Mouse (Mus musculus): ENCODE results near the gene Haus3.

The Haus3 gene

GRCm38 (mm10) chr5:34168950-34169891 is at the start of gene Haus3, which contains the start of gene Poln:
Gene Haus3, minus strand, starts transcription at chr5:34169527.
Gene Poln, minus strand, starts transcription at chr5:34169448.
- DNase-seq (ENCODE audit: low spot score in 2 of 2) = peak; percentile 96 to 98

- no peak for DNase-seq (ENCODE audit: low spot score in 2 of 2)
These were observed 49.3 kb upstream of the Haus3 start for GRCm38 (mm10) chr5:34218672-34219071.

DNA sequence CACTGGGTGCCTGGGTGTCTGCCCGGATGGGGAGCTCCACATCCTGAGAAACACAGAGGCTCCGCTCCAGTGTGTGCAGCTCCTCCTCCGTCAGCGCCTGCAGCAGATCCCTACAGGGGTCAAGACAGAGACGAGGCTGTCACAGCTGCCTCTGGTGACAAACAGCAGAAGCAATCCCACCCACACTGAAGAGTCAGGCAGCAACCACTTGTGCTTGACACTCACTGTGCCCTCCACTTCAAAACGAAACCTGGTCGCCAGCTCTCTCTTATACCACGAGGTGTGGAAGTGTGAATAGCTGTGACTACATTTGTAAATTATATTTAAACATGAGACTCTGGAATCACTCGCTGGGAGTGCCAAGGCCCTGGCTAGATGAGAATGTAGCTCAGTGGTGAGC is 48.4 kb upstream of the Haus3 start:
- DNase-seq (ENCODE audit: low spot score in 2 of 2) = no peak

DNA sequence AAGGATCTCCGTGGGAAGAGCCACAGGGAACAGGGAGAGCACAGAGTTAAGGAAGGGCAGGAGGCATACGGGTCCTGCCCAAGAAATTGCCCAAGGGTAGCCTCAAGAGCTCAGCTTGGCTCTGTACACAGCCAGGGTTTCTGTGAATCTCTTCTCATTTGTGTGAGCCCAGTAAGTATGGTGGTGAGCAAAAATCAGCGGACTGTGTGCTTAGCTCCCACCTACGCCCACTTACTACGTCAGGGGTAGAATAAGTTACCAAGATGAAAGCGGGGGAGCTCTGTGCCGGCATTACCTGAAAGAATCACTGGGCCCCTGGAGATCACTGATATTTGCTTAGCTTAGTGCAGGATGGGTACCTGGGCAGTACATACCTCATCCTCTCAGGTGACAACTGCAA is 46.7 kb upstream of the Haus3 start:
- no peak for DNase-seq (ENCODE audit: low spot score in 2 of 2)

- DNase-seq (ENCODE audit: low spot score in 2 of 2) = no peak
These were observed 44.3 kb upstream of the Haus3 start for GRCm38 (mm10) chr5:34213659-34214058.

GRCm38 (mm10) chr5:34210279-34210678 is 41.0 kb upstream of the Haus3 start:
- peak in 1 of 2 experiments; percentile 75 for DNase-seq (ENCODE audit: low spot score in 2 of 2)

GRCm38 (mm10) chr5:34207503-34207902 is 38.2 kb upstream of the Haus3 start:
- DNase-seq (ENCODE audit: low spot score in 2 of 2) = no peak

- no peak for DNase-seq (ENCODE audit: low spot score in 2 of 2)
These were observed 36.5 kb upstream of the Haus3 start for GRCm38 (mm10) chr5:34205788-34206187.

- no peak for DNase-seq (ENCODE audit: low spot score in 2 of 2)
These were observed 35.6 kb upstream of the Haus3 start for GRCm38 (mm10) chr5:34204911-34205310.

DNA sequence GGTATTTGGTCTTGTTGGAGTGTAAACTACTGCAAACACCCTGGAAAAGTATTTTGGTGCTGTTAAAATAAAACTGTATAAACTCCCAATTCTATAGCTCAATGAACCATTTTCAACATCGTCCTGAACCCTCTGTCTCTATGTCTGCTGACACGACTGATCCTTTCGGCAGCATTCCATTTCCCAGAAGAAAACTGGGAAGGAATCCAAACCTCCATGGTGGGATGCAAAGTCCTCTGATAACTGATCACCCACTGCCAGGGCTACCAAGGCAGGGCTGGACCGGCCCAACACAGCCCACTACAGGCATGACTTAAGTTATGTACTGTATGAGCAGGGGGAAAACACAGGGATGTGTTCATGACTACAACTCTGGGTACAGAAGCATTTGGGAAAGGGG is 32.7 kb upstream of the Haus3 start:
- DNase-seq (ENCODE audit: low spot score in 2 of 2) = no peak

DNA sequence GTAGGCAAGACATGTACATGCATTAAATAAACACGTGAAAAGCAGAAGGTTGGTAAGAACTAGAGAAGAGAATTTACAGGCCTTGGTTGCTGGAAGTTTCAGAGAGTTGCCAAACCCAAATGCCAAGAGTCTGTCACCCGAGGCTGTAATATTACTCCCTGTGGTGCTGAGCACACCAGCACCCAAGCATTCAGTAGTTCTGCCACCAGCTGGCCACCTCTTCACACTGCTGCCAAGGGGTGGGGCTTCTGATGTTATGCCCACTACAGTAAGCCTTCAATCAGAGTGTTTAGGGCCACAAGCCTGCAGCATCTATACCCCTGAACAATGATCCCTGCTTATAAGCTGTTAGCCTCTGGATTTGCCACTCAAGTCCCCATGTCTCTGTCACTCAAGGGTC is 32.1 kb upstream of the Haus3 start:
- DNase-seq (ENCODE audit: low spot score in 2 of 2) = no peak

DNA sequence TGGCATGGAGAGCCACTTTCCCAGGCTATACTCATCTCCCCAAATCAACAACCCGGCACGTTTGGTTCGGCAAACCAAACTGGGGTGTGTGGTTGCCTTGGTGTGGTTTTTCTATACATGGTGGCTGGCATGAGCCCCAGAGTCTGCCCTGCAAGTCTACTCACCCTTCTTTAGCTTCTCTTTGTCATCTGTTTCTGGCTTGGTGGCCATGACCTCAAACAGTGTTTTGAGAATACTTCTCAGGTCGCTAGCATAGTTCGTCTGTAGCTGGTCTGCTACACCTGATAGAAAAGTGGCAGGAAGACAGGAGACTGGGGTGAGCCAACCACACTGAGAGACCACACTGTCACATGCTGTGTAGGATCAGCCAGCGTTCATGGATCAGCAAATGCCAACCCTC is 29.3 kb upstream of the Haus3 start:
- DNase-seq (ENCODE audit: low spot score in 2 of 2) = no peak

- DNase-seq (ENCODE audit: low spot score in 2 of 2) = peak; percentile 81 to 91
These were observed 27.9 kb upstream of the Haus3 start for GRCm38 (mm10) chr5:34197243-34197642.

DNA sequence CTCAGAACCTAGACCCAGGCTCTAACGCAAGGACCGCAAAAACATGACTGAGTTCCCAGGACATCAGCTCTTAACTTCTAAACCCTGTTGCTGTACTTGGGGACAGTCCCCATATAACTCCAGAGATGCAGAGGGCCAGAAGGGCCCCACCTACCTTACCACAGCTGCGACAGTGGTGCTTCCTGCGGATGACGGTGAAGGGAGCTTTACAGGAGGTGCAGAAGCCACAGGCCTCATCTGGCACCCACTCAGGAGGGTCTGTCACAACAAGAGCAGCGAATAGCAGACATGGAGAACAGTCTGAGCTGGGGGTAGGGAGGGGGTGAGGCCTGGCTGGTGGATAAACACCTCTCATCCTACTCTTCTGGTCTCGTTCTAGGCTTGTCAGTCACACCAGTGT is 27.1 kb upstream of the Haus3 start:
- no peak for DNase-seq (ENCODE audit: low spot score in 2 of 2)

GRCm38 (mm10) chr5:34195786-34196185 is 26.5 kb upstream of the Haus3 start:
- DNase-seq (ENCODE audit: low spot score in 2 of 2) = no peak

GRCm38 (mm10) chr5:34194975-34195662 is 25.8 kb upstream of the Haus3 start:
- DNase-seq (ENCODE audit: low spot score in 2 of 2) = peak; percentile 59 to 63

DNA sequence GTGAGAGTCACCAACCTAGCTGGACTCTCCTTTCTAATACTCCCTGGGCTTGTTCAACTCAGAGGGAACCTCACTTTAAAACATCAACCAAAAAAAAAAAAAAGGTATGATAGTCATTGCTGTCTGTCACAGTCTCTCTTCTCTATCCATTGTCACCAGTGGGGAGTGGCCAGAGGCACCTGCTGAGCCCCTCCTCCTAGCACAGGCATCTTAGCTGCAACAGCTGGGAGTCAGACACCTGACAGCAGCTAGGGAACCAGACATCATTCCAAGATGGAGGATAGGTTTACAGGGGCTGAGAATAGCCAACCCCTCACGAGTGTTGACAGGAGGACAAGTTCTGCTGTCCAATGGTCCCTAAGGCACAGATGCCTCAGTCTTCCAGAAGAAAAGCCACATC is 25.1 kb upstream of the Haus3 start:
- no peak for DNase-seq (ENCODE audit: low spot score in 2 of 2)

- DNase-seq (ENCODE audit: low spot score in 2 of 2) = no peak
These were observed 22.5 kb upstream of the Haus3 start for GRCm38 (mm10) chr5:34191843-34192242.

GRCm38 (mm10) chr5:34191021-34191420 is 21.7 kb upstream of the Haus3 start:
- no peak for DNase-seq (ENCODE audit: low spot score in 2 of 2)

DNA sequence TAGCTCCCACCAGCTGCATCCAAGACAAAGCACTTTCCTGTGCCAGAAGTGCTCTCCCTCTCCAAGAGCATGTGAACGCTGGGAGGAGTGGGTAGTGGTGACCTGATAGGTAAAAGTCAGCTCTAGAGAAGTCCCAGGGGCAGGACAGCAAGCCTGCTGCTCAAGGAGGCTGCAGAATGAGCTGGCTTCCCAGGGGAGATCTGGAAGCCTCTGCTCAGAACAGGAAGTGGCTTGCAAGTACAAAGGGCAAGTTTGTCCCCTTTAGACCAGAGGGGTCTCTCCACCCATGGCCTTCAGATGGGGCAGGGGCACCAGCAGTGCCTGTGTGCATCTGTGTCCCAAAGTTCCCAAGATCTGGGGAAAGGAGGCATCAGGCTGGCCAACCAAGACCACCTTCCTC is 20.2 kb upstream of the Haus3 start:
- DNase-seq (ENCODE audit: low spot score in 2 of 2) = no peak

DNA sequence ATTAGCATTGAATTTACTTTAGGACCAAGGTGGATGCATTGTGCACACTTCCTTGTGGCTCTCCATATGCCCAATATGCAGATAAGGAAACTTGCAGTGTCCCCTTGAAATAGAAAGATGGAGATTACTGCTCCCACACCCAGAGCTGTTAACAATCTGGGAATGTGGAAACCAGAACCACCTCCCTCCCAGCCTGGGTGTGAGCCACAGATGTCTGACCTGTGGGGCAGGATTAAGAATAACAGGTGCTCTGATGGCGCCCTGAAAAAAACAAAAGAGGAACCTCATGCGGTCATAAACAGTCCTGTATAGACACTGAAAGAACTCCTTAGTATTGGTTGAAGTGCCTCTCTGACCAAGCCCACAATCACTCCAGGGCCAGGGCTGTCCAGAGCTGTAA is 19.5 kb upstream of the Haus3 start:
- DNase-seq (ENCODE audit: low spot score in 2 of 2) = no peak

- peak; percentile 100 for DNase-seq (ENCODE audit: low spot score in 2 of 2)
These were observed 18.4 kb upstream of the Haus3 start, which contains the start of gene Mxd4 for GRCm38 (mm10) chr5:34187601-34188316. Gene Mxd4, minus strand, starts transcription at chr5:34187720.

Measured in left cerebral cortex, adult 9 months (tissue).